Mouse (Mus musculus) G1E (cell line): Measurements from ENCODE around the gene Scg3.

Experiments
- CTCF ChIP-seq: IDR thresholded peaks from 2 replicates; pipeline ENCODE4 v1.5.1; 2012; ENCODE audit warnings: low read depth, low read length, inconsistent platforms, mixed read lengths
- GATA2 ChIP-seq: IDR thresholded peaks from 2 replicates; pipeline ENCODE4 v1.6.1; 2012; ENCODE audit warnings: low read depth, low read length, inconsistent platforms, borderline replicate concordance
- TAL1 ChIP-seq: conservative IDR thresholded peaks from 2 replicates; pipeline ENCODE4 v1.6.1; 2012; ENCODE audit warnings: low read depth, low read length, inconsistent platforms, mixed read lengths

DNA sequence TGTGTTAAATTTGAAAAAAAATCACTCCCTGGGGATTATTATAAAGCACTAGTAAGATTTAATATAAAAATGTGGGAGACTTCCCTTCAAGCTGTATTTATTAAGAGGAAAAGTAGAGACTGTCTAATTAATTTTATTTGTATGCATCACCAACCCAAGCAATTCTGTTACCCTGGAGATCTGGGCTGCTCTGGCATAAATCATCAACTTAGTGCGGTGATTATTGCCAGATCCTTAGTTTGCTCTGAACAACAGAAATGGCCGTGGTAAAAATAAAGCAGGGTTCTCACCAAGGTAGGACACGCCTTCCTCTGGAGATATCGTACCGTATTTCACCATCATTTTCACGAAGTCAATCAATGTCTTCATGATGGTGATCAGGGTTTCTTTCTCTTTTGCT, 18.5 kb downstream of the Scg3 start:
- no peak for TF ChIP-seq CTCF
- TF ChIP-seq GATA2: no peak
- TF ChIP-seq TAL1: no peak
